Mouse (Mus musculus) heart, postnatal 4 days (tissue): Measurements from ENCODE around the gene Usf2. TPM values are rescaled to one million over a fixed set of nuclear protein-coding genes. Genes with fewer than 3 reads are reported as not detected.
A peak's percentile ranks its signal among the peaks of the same experiment; 100 is the strongest.

Experiments used
- DNase-seq: peaks from one replicate; pipeline ENCODE4 v3.0.0; 2021
- total RNA-seq, 2 experiments: library from RNA; stranded (reverse); gene quantifications; 2 replicates each; pipeline ENCODE4 v1.2.3; 2021

Gene Usf2
- total RNA-seq = 100 to 1,000 TPM; 100 to 103 TPM

- peak; percentile 84 for DNase-seq
Measured at GRCm38 (mm10) chr7:30956756-30957366, at the start of gene Usf2. Usf2 (minus strand) TSS chr7:30956803.

GRCm38 (mm10) chr7:31002650-31003049 lies 46.0 kb upstream of the Usf2 start:
- DNase-seq = no peak

GRCm38 (mm10) chr7:31000505-31001020 lies 44.0 kb upstream of the Usf2 start:
- DNase-seq = peak; percentile 82

GRCm38 (mm10) chr7:30996491-30996890 lies 39.9 kb upstream of the Usf2 start:
- DNase-seq = no peak

- no peak for DNase-seq
Measured at GRCm38 (mm10) chr7:30993986-30994385, 37.4 kb upstream of the Usf2 start.

GRCm38 (mm10) chr7:30992148-30992547 lies 35.5 kb upstream of the Usf2 start:
- no peak for DNase-seq

GRCm38 (mm10) chr7:30988519-30989162 lies 32.0 kb upstream of the Usf2 start:
- no peak for DNase-seq

GRCm38 (mm10) chr7:30985357-30985756 lies 28.8 kb upstream of the Usf2 start:
- DNase-seq = no peak

GRCm38 (mm10) chr7:30981703-30982102 lies 25.1 kb upstream of the Usf2 start:
- no peak for DNase-seq

- DNase-seq = peak; percentile 93
Measured at GRCm38 (mm10) chr7:30973501-30974289, 17.1 kb upstream of the Usf2 start, which contains the start of gene Fam187b. Fam187b (plus strand) TSS chr7:30973790.

GRCm38 (mm10) chr7:30973251-30973500 lies 16.6 kb upstream of the Usf2 start, which contains the start of gene Lsr:
Lsr (minus strand) TSS chr7:30973464.
- peak; percentile 16 for DNase-seq

GRCm38 (mm10) chr7:30972426-30973250 lies 16.0 kb upstream of the Usf2 start:
- no peak for DNase-seq

GRCm38 (mm10) chr7:30971901-30972300 lies 15.3 kb upstream of the Usf2 start:
- DNase-seq = no peak

- DNase-seq = peak; percentile 31
Measured at GRCm38 (mm10) chr7:30969174-30969573, 12.6 kb upstream of the Usf2 start.

GRCm38 (mm10) chr7:30968611-30969010 lies 12.0 kb upstream of the Usf2 start:
- no peak for DNase-seq

GRCm38 (mm10) chr7:30966657-30967056 lies 10.1 kb upstream of the Usf2 start:
- no peak for DNase-seq

GRCm38 (mm10) chr7:30965677-30966076 lies 9.1 kb upstream of the Usf2 start:
- DNase-seq = no peak

GRCm38 (mm10) chr7:30964366-30964765 lies 7.8 kb upstream of the Usf2 start:
- DNase-seq = no peak

GRCm38 (mm10) chr7:30962862-30963261 lies 6.3 kb upstream of the Usf2 start:
- DNase-seq = no peak

GRCm38 (mm10) chr7:30959786-30960349 lies 3.3 kb upstream of the Usf2 start:
- no peak for DNase-seq

- no peak for DNase-seq
Measured at GRCm38 (mm10) chr7:30958866-30959487, 2.4 kb upstream of the Usf2 start.
